Mouse (Mus musculus) T-cell, adult 66 days (primary cell): ENCODE data around the gene Spem2. TPM values are rescaled to one million over a fixed set of nuclear protein-coding genes. Genes with fewer than 3 reads are reported as not detected.

ENCODE experiments used
- total RNA-seq, 2 experiments: library from RNA; stranded (reverse); gene quantifications; 3 replicates in 1 of 2; 4 replicates in 1 of 2; pipeline ENCODE4 v1.2.4; 2023

The Spem2 gene
- not detected for total RNA-seq

DNA sequence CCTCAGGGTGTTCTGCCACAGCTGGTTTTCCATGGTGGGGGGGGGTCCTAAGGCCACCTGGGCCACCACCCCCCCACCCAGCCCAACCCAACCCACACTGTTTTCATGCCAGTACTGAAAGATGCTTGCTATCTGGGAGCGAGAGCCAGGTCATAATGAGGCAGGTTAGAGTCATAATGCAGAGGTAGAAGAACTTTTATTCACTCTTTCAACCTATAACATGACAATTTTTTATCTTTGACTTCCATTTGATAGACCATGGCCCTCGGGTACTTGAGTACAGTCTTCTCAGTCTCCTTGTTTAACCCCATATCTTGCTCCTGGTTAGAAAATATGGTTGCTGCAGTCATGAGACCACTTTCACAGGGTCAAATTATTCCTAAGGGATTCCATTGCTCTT, at the start of gene Spem2:
Gene Spem2 (minus strand): TSS at position 101 of the 400 bp plus-strand sequence.

DNA sequence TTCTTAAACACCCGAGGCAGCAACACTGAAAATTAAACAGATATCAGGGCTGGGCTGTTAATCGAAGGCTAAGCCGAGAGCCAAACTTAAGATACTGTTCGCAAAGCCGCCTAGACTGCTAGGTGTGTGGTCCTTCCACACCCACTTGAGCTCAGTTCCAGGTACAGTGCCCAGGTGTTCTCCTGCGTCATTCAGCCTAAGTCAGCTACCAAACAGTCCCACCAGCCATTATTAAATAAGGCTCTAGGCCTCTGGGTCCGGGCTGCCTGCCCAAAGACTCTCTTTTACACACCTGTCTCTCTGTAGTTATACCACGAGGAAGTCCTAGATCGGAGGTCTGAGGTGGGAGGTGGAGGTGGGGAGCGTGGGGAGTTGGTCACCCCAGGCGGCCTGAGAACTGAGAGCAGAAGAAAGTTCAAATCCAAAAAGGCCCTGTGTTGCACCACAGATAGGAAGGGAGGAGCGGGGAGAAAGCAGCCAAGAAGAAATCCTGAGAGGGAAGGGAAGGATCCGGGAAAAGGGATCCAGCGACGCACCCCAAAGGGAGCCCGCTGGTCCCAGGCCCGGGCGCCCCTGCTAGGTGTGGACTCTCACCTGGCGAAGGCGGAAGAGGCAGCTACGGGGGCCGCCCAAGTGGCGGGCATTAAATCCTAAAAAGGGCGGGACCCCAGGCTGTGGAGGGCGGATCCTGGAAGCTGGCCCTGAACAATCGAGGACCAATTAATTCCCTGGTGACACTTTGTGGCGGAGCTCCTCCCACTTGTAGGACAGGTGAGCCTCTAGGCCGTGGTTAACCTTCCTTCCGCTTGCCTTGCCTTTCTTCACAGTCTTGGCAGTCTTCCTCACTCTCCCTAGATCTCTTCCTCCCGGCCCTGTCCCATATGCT, 40.1 kb upstream of the Spem2 start, which contains the start of gene Tnk1:
Gene Tnk1 (minus strand): TSS at position 618 of the 886 bp plus-strand sequence.

DNA sequence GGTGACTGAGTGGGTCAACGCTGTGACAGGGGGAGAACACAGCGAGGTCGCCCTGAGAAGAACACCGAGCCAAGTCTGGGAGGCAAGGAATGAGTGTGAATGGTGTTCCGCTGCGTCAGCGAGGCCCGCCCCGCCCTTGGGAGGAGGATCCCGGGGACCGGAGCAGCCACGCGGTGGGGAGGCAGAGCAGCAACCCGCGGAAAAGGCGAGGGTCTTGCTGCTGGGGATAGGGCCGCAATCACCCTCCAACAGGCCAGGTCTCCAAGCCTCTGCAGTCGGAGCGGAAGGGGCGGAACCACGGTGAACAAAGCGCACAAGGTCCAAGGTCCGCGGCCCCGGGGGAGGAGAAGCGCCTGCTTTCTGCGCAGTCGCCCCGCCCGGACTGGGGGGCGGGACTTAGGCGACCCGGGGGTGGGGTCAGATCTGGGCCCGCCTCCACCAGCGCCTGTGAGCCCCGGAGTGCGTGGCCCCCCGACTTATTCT, 28.0 kb upstream of the Spem2 start, which contains the start of gene Plscr3:
Gene Plscr3 (plus strand): TSS at position 179 of the 483 bp plus-strand sequence.

DNA sequence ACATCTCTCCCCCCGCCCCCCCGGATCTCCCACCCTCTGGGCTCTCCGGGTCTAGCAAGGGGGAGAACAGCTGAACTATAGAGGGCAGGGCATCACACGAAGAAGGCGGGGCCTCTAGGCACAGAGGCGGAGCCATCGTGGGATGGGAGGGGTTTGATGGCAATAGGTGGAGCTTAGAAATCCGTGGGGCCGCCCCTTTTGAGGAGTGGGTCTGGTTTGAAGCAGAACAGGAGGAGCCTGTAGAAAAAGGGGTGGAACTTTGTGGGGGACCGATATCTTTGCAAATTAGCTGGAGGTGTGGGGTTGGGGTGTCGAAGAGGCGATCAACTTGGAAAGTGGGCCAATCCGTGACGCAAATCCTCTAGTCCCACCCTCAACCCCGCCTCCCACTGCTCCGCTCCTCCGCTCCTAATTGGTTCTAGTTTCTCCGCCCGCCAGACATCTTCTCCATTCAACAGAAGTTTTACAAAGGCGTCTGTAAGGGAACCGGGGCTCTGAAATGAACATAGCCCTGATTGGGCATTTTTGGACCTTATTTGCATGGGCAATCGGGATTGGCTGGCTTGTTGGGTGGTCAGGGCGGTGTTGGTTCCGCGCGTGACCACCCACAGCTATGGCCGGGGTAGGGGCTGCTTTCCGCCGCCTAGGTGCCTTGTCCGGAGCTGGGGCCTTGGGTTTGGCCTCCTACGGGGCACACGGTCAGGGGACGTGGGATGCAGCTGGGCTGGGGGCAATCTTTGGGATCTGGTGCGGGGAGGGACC, 19.9 kb upstream of the Spem2 start, which contains the start of gene Tmem256:
Gene Tmem256 (plus strand): TSS at position 563 of the 762 bp plus-strand sequence.

DNA sequence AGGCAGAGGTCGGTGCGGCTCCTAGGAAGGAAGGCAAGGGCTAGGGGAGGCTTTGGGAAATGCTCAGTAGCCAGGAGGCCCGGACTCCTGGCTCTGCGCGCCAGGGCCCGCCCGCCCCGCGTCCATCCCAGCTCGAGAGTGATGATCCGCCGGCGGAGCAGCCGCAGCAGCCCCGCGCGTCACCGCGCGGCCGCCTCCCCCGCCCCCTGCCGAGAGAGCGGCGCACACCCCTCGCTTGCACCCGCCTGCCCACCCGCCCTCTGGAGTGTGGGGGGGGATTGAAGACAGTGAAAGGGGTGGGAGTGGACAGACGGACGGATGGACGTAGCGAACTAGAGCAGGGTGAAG, 19.3 kb upstream of the Spem2 start, which contains the start of gene Nlgn2:
Gene Nlgn2 (minus strand): TSS at position 181 of the 348 bp plus-strand sequence.

DNA sequence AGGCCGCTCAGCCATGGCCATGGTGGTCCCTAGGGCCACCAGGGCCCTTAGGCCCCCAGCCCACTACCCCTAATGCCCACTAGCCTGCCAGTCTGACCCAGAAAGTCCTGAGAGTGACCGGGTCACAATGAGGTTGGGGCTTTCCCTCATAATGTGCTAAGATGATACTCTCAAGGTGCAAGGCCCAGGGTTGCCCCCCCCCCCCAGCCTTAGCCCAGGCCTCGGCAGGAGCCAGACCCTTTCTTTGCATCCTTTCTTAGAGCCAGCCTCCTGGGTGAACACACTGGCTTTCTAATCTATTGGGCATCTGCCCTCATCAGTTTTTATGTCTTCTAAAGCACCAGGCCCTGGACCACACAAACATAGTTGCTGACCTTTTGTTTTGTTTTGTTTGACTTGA, 3.8 kb upstream of the Spem2 start, which contains the start of gene Spem1:
Gene Spem1 (minus strand): TSS at position 101 of the 400 bp plus-strand sequence.

DNA sequence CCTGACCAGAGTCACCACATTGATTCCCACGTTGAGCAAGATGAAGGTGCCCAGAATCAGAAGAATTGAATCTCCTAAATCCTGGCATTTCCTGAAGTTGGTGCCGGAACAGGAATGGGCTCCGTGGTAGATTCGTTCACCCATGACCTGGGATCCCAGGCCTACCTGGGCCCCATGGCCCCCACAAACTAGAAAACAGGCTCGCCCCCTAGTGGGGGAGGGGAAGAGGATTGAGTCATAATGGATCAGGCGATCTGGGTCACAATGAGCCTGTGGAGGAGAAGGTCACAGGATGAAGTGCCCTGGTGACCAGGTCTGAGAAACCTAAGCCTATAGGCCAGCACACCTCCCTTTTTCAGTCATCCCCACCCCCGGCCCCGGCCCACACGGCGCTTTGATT, 3.1 kb downstream of the Spem2 start, which contains the start of gene Gm39566:
Gene Gm39566 (minus strand): TSS at position 144 of the 400 bp plus-strand sequence.

DNA sequence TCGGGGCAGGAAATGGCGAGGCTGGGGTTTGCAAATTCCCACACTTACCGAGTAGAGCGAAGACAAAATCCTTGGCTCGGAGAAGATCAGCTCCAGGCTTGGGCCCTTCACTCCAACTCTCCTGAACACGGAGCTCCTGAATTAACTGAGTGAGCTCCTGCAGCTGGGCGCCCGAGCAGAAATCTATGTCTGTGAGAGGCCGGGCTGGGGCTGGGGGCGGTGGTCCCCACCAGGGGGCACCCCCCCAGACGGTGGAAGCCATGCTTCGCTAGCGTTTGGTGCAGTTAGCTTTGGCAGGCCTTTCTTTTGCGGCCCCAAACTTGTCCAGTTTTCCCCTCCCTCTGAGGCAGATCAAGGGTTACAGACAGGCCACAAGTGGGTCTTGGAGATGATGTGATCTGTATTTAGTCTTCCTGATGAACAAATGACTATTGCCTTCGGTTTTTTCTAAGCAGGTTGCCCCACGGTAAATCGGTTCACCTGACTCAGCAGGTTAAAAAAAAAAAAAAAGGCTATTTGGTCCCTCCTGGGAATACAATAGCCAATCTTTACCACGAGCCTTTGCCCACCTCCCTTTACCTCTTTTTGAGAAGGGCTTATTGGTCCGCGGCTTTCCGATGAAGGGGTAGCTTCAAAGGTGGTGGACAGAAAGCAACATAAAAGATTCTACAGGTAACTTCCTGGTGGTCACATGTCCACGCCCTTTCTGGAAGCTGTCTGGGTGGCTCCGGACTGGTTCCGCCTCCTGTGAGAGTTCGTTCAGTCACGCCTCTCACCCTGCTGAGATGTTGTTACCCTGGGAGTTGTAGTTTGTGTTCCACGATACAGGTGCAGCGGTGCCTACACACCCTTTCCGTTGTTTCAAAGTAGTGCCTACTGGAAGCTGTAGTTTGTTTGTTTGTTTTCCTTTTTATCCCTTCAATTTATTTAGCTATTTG, 13.0 kb downstream of the Spem2 start, which contains the start of gene Tmem102:
Gene Tmem102 (minus strand): TSS at position 653 of the 938 bp plus-strand sequence.

DNA sequence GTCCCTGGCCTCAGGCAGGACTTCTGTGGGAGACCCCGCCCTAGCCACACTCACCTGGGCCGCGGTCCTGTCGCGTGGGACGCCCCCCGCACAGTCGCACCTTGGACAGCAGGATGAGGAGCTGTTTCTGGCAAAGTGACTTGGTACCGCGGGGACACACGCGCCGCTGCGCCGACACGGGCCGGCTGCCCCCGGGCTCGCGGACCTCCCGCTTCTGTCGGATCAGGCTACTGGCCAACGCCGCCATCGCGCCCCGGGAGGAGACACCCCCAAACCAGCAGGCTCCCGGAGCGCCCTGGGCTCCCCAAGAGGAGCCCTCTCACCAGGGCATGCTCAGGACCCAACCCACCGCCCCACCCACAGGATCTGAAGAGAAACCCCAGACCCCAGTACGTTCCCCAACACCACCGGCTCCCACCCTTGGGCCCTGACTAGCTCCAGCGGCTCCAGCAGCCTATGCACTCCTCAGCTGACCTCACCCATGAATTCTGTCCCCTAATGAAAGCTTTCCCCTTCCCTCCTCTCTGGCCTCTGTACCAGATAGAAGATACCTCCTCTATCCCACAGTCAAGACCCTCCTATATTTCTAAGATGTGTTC, 16.8 kb downstream of the Spem2 start, which contains the start of gene Fgf11:
Gene Fgf11 (minus strand): TSS at position 479 of the 599 bp plus-strand sequence.

DNA sequence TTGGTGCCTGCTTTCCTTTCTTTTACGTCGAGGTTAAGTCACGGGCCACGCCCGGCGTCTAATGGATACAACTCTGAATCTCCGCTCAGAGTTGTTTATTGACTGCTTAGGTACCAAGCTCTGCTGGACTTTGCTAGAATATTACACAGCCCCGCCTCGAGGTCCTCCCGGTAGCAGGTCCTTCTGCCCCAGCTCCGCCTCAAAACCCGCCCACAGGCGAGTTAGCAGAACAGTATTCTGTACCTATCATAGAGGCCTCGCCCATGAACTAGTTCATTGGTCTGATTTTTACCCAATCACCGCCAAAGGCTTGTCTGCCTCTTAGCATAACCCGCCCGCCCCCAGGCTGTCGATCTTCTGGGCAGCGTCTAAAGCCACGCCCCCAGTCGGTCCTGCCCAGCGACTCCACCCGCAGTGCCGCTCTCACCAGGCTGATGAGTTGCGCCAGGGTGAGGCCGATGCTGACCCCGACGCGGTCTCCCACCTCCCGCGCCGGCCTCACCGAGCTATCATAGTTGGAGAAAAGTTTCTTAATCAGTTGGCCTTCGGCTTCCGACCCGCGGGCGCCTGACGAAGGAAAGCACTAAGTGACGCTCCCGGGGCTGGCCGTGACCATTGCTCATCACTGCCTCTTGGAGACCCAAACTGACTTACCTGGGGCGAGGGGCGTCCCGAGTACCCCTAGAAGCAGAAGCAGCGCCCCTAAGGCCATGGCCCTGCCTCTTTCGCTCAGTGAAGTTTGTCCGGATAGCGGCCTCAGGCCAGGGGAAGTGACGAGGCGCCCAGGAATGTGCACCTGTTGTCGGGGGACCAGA, 22.9 kb downstream of the Spem2 start, which contains the start of gene Chrnb1:
Gene Chrnb1 (minus strand): TSS at position 776 of the 815 bp plus-strand sequence.

Other genes with a start within 250 kb of the Spem2 start
- gene Wrap53, start 238.2 kb downstream of the Spem2 start, total RNA-seq: 10 to 100 TPM; 16.2 TPM
- gene Trp53, start 238.1 kb downstream of the Spem2 start, total RNA-seq: 100 to 1,000 TPM; 146 to 161 TPM
- 1 to 10 TPM; 1.3 to 3.2 TPM for gene Atp1b2, start 212.5 kb downstream of the Spem2 start, total RNA-seq
- not detected for gene Shbg, start 200.6 kb downstream of the Spem2 start, total RNA-seq
- not detected for gene Sat2, start 196.4 kb downstream of the Spem2 start, total RNA-seq
- gene Fxr2, start 185.5 kb downstream of the Spem2 start, total RNA-seq: 10 to 100 TPM; 77.7 to 93.7 TPM
- under 1 TPM; 0.71 to 0.90 TPM for gene Sox15, start 163.2 kb downstream of the Spem2 start, total RNA-seq
- 10 to 100 TPM; 69.8 to 73.0 TPM for gene Mpdu1, start 155.8 kb downstream of the Spem2 start, total RNA-seq
- 10 to 100 TPM; 13.1 to 17.2 TPM for gene Cd68, start 152.3 kb downstream of the Spem2 start, total RNA-seq
- gene Eif4a1, start 146.0 kb downstream of the Spem2 start, total RNA-seq: 100 to 1,000 TPM; 875 to 923 TPM
- gene Senp3, start 136.4 kb downstream of the Spem2 start, total RNA-seq: 100 to 1,000 TPM in 1 of 2 experiments, 10 to 100 TPM in 1; 99.8 to 112 TPM
- gene Tnfsf13, start 132.7 kb downstream of the Spem2 start, total RNA-seq: not detected
- 1 to 10 TPM in 1 of 2 experiments, under 1 TPM in 1; 0.47 to 1.3 TPM for gene Tnfsf12, start 122.6 kb downstream of the Spem2 start, total RNA-seq
- under 1 TPM in 1 of 2 experiments, not detected in 1; 0.36 TPM for gene Tnfsfm13, start 122.4 kb downstream of the Spem2 start, total RNA-seq
- gene Polr2a, start 59.8 kb downstream of the Spem2 start, total RNA-seq: 100 to 1,000 TPM; 156 to 172 TPM
- gene Slc35g3, start 56.5 kb downstream of the Spem2 start, total RNA-seq: not detected
- gene Zbtb4, start 52.6 kb downstream of the Spem2 start, total RNA-seq: 10 to 100 TPM; 46.9 to 48.0 TPM
- 1 to 10 TPM; 3.7 to 4.6 TPM for gene Chrnb1, start 22.5 kb downstream of the Spem2 start, total RNA-seq
- gene Fgf11, start 16.6 kb downstream of the Spem2 start, total RNA-seq: not detected
- gene Tmem102, start 12.8 kb downstream of the Spem2 start, total RNA-seq: not detected
- gene Gm39566, start 3.2 kb downstream of the Spem2 start, total RNA-seq: not detected
- not detected for gene Spem1, start 3.7 kb upstream of the Spem2 start, total RNA-seq
- gene Nlgn2, start 19.3 kb upstream of the Spem2 start, total RNA-seq: 1 to 10 TPM in 1 of 2 experiments, under 1 TPM in 1; 0.95 to 1.3 TPM
- gene Tmem256, start 20.0 kb upstream of the Spem2 start, total RNA-seq: 10 to 100 TPM; 18.6 to 19.6 TPM
- 10 to 100 TPM; 13.7 to 17.8 TPM for gene Plscr3, start 27.9 kb upstream of the Spem2 start, total RNA-seq
- gene Tnk1, start 40.3 kb upstream of the Spem2 start, total RNA-seq: not detected
- gene Tmem95, start 59.6 kb upstream of the Spem2 start, total RNA-seq: not detected
- gene Kctd11, start 62.9 kb upstream of the Spem2 start, total RNA-seq: 1 to 10 TPM; 1.5 to 2.1 TPM
- 100 to 1,000 TPM; 462 TPM for gene Acap1, start 77.1 kb upstream of the Spem2 start, total RNA-seq
- gene 2810408A11Rik, start 82.5 kb upstream of the Spem2 start, total RNA-seq: 1 to 10 TPM; 3.5 to 3.6 TPM
- 10 to 100 TPM; 64.4 to 66.0 TPM for gene Neurl4, start 82.6 kb upstream of the Spem2 start, total RNA-seq
- 100 to 1,000 TPM; 132 to 133 TPM for gene Gps2, start 95.4 kb upstream of the Spem2 start, total RNA-seq
- gene Eif5a, start 103.5 kb upstream of the Spem2 start, total RNA-seq: 100 to 1,000 TPM; 389 to 417 TPM
- not detected for gene Ybx2, start 117.3 kb upstream of the Spem2 start, total RNA-seq
- gene Slc2a4, start 129.7 kb upstream of the Spem2 start, total RNA-seq: not detected
- gene Cldn7, start 146.3 kb upstream of the Spem2 start, total RNA-seq: not detected
- gene Ctdnep1, start 162.7 kb upstream of the Spem2 start, total RNA-seq: 100 to 1,000 TPM; 113 to 123 TPM
- 10 to 100 TPM; 36.1 to 48.5 TPM for gene Elp5, start 164.1 kb upstream of the Spem2 start, total RNA-seq
- gene Gabarap, start 172.7 kb upstream of the Spem2 start, total RNA-seq: 100 to 1,000 TPM; 182 to 187 TPM
- gene Phf23, start 177.3 kb upstream of the Spem2 start, total RNA-seq: 10 to 100 TPM; 64.4 to 67.2 TPM
- 10 to 100 TPM; 40.8 to 42.1 TPM for gene Dvl2, start 182.1 kb upstream of the Spem2 start, total RNA-seq
- gene Acadvl, start 196.9 kb upstream of the Spem2 start, total RNA-seq: 10 to 100 TPM; 62.0 to 75.3 TPM
- 10 to 100 TPM; 36.4 to 38.1 TPM for gene Dlg4, start 198.5 kb upstream of the Spem2 start, total RNA-seq
- gene Asgr1, start 235.6 kb upstream of the Spem2 start, total RNA-seq: not detected